Mouse (Mus musculus): ENCODE data around the gene Ttc36.

GRCm38 (mm10) chr9:44814179-44814578 is 11.3 kb upstream of the Ttc36 start:
- no peak for TF ChIP-seq CTCF (IDR thresholded peaks at IDR 0.05; ENCODE audit: low read depth)
- no peak for TF ChIP-seq EP300 (optimal IDR thresholded peaks at IDR 0.05)

All from stomach, postnatal 0 days (tissue).